Mouse (Mus musculus): Measurements from ENCODE around the gene Clip1. TPM values are rescaled to one million over a fixed set of nuclear protein-coding genes. Genes with fewer than 3 reads are reported as not detected.

Clip1 gene
- polyA plus RNA-seq, 1 experiment from 2014 or later, result 41.4 TPM

DNA sequence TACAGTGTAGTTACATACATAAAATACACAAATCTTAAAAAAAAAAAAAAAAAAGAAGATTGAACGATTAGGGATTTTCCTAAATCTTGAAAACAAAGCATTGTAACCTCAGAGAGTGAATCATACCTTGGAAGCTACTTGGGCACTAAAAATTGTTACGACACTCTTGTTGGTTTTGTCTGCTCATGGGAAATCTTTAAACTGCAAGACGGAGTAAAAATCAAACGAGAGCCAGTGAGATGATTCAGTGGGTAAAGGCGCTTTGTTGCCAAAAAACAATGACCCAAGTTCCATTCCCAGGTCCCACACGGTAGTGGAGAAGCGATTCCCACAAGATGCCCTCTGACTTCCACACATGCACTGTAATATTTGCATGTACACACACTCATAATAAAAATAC lies 11.8 kb upstream of the Clip1 start:
- Histone ChIP-seq H3K27ac (peak overlapping the region; percentile 48; the same call in 1 of the 2 replicates), H3K4me3 (replicated peaks) (no peak overlapping the region), H3K36me3 (peaks cover 18% of the 10 kb centered on the region), H3K4me2 (no peak overlapping the region), H3K4me1 (peaks cover 11% of the 10 kb centered on the region), H3K27me3 (replicated peaks) (no peaks in the 10 kb centered on the region), H3K9ac (no peak overlapping the region), H3K9me3 (no peaks in the 10 kb centered on the region)
- WGBS, result 87% methylated on average over 7 of the region's 7 CpGs
- ATAC-seq (ENCODE audit: insufficient read depth, low FRiP score, low read depth), result no peak

DNA sequence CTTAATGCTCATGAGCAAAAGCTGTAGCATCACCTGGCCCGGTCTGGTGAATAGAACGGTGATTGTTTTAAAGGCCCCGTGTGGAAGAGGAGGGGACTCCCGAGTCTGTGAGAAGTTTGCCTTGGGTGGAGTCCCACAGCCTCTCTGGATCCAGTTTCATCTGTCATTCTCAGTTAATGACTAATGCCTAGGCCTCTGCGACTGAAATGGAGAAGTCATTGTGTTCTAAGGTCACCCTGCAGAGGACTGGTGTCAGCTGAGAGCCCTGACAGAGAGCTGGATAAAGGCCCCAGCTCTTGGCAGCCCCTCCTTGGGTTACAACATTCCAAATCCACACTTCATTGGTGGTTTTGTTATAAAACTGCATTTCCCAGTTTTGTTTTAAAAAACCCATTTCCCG lies 10.1 kb upstream of the Clip1 start:
- WGBS, result 41% methylated on average over 6 of the region's 6 CpGs
- Histone ChIP-seq H3K9ac (no peak overlapping the region), H3K27ac (peak overlapping the region; percentile 37; the same call in 1 of the 2 replicates), H3K4me1 (peaks cover 3% of the 10 kb centered on the region; the same call in 1 of the 2 replicates), H3K4me3 (replicated peaks) (no peak overlapping the region), H3K36me3 (peaks cover 5% of the 10 kb centered on the region; the same call in 1 of the 2 replicates), H3K9me3 (no peaks in the 10 kb centered on the region), H3K4me2 (no peak overlapping the region), H3K27me3 (replicated peaks) (no peaks in the 10 kb centered on the region)
- ATAC-seq (ENCODE audit: insufficient read depth, low FRiP score, low read depth), result peak; percentile 63

DNA sequence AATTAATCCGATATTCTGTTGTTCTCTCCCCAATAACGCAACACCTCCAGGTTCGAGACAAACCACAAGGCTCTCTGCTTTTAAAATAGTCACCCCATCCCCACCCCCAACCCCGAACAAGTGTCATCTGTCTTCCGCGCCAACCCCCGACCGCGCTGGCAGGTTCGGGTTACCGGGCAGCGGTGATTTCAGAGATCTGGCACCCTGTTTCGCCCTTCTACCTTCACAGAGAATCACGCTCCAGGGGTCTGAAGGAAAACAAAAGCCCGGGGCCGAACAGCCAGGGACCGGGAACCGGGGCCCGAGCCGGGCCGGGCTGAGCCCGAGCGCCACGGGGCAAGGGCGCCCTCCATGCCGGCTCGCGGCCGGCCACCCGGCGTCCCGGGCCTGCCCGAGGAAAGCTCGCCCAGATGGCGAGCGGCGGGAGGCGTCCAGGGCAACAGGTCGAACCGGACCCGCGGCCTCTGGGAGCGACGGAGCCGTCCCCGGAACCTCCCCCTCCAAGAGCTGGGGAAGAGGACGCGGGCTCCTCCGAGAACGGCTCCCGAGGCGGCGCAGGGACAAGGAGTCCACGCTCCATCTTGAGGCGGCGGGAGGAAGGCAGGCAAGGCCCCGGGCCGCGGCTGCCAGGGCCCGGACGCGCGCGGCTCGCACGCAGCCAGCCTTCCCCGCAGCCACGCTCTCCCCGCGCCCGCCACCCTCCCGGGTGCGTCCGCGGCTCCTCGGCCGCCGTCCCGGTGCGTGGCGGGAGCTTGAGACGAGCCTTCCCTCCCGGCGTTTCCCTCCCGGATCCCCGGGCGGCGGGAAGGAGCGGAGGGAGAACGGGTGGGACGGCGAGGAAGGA lies 819 bp downstream of the Clip1 start:
- peak overlapping the region; percentile 85 for H3K9ac ChIP-seq
- no peaks in the 10 kb centered on the region for H3K27me3 ChIP-seq (replicated peaks)
- peak overlapping the region; percentile 85 for H3K4me2 ChIP-seq
- peak overlapping the region; percentile 90 for H3K4me3 ChIP-seq (replicated peaks)
- peak overlapping the region; percentile 90 for H3K27ac ChIP-seq
- H3K4me1 ChIP-seq, result peaks cover 22% of the 10 kb centered on the region
- no peaks in the 10 kb centered on the region for H3K9me3 ChIP-seq
- no peaks in the 10 kb centered on the region for H3K36me3 ChIP-seq
- WGBS, result under 1% methylated on average over 69 of the region's 92 CpGs
- ATAC-seq (ENCODE audit: insufficient read depth, low FRiP score, low read depth), result peak; percentile 61

DNA sequence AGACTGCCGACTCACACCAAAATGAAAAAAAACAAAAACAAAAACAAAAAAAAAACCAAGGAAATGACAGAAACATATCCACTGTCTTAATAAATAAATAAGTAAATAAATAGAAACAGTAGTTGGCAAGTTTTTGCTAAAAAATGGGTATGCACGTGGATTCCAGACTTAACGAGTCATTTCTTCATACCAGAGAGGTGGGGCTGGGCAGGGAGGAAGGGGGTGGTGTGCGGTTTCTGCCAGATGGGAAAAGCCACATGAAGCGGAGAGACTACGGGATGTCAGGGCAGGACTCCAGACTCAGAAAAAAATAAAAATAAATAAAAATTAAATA lies 1.4 kb downstream of the Clip1 start:
- 0 out of 2 replicates have a peak, but pooled peaks have one; percentile 3 for ATAC-seq (ENCODE audit: insufficient read depth, low FRiP score, low read depth)
- peak overlapping the region; percentile 85; the same call in 1 of the 2 replicates for H3K9ac ChIP-seq

DNA sequence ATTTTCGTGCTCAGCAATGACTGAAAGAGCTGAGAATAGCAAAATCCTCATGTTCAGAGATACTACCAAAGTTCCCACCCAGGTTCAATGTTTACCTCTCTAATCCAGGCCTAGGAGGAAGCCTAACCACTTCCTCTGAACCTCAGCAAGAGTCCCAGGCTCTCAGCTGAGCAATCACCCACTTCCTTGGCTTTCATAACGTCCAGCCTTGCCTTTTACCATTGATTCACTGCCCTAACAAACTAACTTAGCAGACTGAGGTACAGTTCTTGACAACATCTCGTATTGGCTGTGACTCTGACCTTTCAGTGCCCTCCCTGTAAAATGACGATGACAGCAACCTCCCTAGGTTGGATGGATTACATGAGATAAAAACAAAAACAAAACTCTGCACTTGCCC lies 2.0 kb downstream of the Clip1 start:
- H3K9ac ChIP-seq, result no peak overlapping the region
- peak overlapping the region; percentile 85 for H3K4me2 ChIP-seq
- no peaks in the 10 kb centered on the region for H3K36me3 ChIP-seq
- WGBS, result 28% methylated on average over 4 of the region's 4 CpGs
- H3K4me3 ChIP-seq (replicated peaks), result 0 out of 2 replicates have a peak overlapping the region, but pooled peaks have one; percentile 90
- peaks cover 22% of the 10 kb centered on the region for H3K4me1 ChIP-seq
- H3K27me3 ChIP-seq (replicated peaks), result no peaks in the 10 kb centered on the region
- H3K27ac ChIP-seq, result peak overlapping the region; percentile 37; the same call in 1 of the 2 replicates
- no peak for ATAC-seq (ENCODE audit: insufficient read depth, low FRiP score, low read depth)
- no peaks in the 10 kb centered on the region for H3K9me3 ChIP-seq

More for the DNA sequence above, 1.4 kb downstream of the Clip1 start:
- Histone ChIP-seq H3K4me3 (replicated peaks) (peak overlapping the region; percentile 90), H3K27me3 (replicated peaks) (no peaks in the 10 kb centered on the region), H3K9me3 (no peaks in the 10 kb centered on the region), H3K36me3 (no peaks in the 10 kb centered on the region), H3K27ac (no peak overlapping the region), H3K4me2 (peak overlapping the region; percentile 85), H3K4me1 (peaks cover 22% of the 10 kb centered on the region)
- WGBS, result 6% methylated on average over 6 of the region's 6 CpGs

DNA sequence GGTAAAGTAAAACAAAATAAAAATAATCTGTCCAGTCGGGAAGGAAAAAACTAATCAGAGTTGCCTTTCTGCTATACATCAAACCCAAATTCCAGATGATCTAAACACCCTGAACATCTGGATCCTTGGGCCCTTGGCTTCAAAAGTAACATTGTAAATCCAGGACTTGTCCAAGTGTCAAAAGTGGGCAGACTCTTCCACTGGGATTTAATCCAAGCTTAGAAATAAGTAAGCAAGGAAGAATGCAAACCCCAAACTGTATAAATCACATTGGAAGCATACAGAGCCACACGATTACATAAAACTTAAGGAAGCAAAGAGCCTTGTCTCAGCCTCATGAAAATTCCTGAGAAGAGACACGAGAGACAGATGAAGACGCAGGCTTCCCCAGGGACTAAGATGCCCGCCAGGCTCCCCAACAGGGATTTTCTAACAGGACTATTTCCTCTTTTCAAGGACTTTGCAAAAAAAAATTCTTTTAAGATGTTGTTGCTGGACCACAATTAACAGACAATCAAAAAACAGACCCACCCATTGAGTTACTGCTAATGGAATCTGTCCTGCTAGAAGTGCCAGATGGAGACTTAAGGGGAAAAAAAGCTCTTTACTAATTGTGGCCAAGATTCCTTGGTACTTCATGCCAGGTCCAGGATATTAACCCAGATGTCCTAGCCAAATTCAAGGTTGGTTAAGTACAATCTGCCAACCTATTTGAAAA lies 4.7 kb downstream of the Clip1 start:
- Histone ChIP-seq H3K4me2 (0 out of 2 replicates have a peak overlapping the region, but pooled peaks have one; percentile 13), H3K27me3 (replicated peaks) (no peaks in the 10 kb centered on the region), H3K36me3 (no peaks in the 10 kb centered on the region), H3K4me1 (peaks cover 17% of the 10 kb centered on the region), H3K9ac (no peak overlapping the region), H3K4me3 (replicated peaks) (no peak overlapping the region), H3K27ac (peak overlapping the region; percentile 61), H3K9me3 (no peaks in the 10 kb centered on the region)
- no peak for ATAC-seq (ENCODE audit: insufficient read depth, low FRiP score, low read depth)
- WGBS, result 28% methylated on average over 5 of the region's 5 CpGs

DNA sequence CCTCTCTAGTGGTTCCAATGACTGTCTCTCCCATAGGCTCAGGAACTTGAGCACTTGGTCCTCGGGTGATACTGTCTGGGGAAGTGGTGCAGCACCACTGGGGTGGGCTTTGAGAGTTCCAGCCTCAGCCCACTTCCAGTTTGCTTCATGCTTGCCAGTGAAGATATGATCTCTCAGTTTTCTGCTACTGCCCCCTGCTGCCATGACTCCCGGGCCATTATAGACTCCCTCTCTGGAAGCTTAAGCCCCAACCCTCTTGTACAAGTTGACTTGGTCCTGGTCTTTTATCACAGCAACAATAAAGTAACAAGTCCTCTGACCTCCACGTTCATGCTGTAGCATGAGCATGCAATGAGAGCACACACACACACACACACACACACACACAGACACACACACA lies 5.3 kb downstream of the Clip1 start:
- H3K9ac ChIP-seq, result no peak overlapping the region
- no peaks in the 10 kb centered on the region for H3K36me3 ChIP-seq
- no peaks in the 10 kb centered on the region for H3K27me3 ChIP-seq (replicated peaks)
- no peaks in the 10 kb centered on the region for H3K9me3 ChIP-seq
- no peak for ATAC-seq (ENCODE audit: insufficient read depth, low FRiP score, low read depth)
- no peak overlapping the region for H3K4me2 ChIP-seq
- peaks cover 17% of the 10 kb centered on the region for H3K4me1 ChIP-seq
- no peak overlapping the region for H3K27ac ChIP-seq
- WGBS, result 70% methylated on average over 3 of the region's 3 CpGs
- no peak overlapping the region for H3K4me3 ChIP-seq (replicated peaks)

DNA sequence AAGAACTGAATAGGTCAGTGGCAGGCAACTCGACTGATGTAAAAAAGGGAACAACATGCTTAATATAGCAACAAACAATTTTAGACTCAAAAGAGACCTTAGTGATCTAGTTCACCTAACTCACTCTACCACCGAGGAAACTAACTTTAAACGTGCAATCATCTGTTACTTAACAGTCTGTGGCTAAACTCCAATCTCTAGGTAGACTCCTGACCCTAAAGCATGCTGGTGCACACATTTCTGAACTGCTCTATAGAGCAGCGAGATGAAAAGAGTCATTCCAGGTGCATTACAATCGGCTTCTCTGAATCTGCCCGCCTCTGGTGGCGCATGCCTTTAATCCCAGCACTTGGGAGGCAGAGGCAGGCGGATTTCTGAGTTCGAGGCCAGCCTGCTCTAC lies 8.7 kb downstream of the Clip1 start:
- Histone ChIP-seq H3K9ac (no peak overlapping the region), H3K36me3 (no peaks in the 10 kb centered on the region), H3K27me3 (replicated peaks) (no peaks in the 10 kb centered on the region), H3K4me3 (replicated peaks) (no peak overlapping the region), H3K9me3 (no peaks in the 10 kb centered on the region), H3K4me2 (no peak overlapping the region), H3K27ac (no peak overlapping the region), H3K4me1 (peaks cover 12% of the 10 kb centered on the region)
- no peak for ATAC-seq (ENCODE audit: insufficient read depth, low FRiP score, low read depth)
- 81% methylated on average over 9 of the region's 9 CpGs for WGBS

DNA sequence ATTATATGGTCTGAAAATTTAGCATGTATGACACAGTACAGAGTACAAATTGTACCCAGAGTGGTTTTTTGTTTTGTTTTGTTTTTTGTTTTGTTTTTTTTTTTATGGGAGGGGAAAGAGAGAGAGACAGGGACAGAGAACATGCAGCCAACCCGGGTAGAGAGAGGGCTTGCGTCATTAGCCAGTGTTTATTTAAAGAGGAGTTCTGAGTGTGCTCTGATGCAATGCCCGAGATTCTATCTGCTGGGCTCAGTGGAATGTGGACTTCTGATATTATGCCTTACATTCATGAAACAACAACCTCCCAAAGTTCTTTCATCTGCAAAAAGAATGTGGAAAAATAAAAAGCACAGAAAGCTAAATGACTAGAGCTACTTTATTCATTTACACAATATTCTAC lies 9.2 kb downstream of the Clip1 start:
- no peak overlapping the region for H3K27ac ChIP-seq
- WGBS, result 12% methylated on average over 3 of the region's 3 CpGs
- ATAC-seq (ENCODE audit: insufficient read depth, low FRiP score, low read depth), result no peak
- peaks cover 14% of the 10 kb centered on the region for H3K4me1 ChIP-seq
- H3K9me3 ChIP-seq, result no peaks in the 10 kb centered on the region
- H3K9ac ChIP-seq, result no peak overlapping the region
- H3K27me3 ChIP-seq (replicated peaks), result no peaks in the 10 kb centered on the region
- no peak overlapping the region for H3K4me2 ChIP-seq
- no peak overlapping the region for H3K4me3 ChIP-seq (replicated peaks)
- no peaks in the 10 kb centered on the region for H3K36me3 ChIP-seq

DNA sequence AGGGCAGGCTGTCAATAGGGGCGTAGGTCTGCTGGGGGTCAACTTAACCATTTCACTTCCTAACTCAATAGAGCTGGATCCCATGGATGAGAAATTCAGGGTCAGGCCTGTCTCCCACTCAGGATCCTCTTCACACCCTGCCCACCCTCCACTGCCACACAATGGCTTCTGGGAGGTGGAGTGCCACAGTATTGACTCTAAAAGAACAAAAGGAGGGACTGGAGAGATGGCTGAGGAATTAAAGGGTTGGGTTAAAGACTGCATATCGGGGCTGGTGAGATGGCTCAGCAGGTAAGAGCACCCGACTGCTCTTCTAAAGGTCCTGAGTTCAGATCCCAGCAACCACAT lies 13.0 kb downstream of the Clip1 start:
- no peak overlapping the region for H3K4me2 ChIP-seq
- H3K9me3 ChIP-seq, result no peaks in the 10 kb centered on the region
- H3K4me1 ChIP-seq, result peaks cover 11% of the 10 kb centered on the region
- H3K27ac ChIP-seq, result no peak overlapping the region
- no peaks in the 10 kb centered on the region for H3K27me3 ChIP-seq (replicated peaks)
- H3K9ac ChIP-seq, result no peak overlapping the region
- no peak overlapping the region for H3K4me3 ChIP-seq (replicated peaks)
- no peak for ATAC-seq (ENCODE audit: insufficient read depth, low FRiP score, low read depth)
- no peaks in the 10 kb centered on the region for H3K36me3 ChIP-seq
- 71% methylated on average over 3 of the region's 3 CpGs for WGBS

DNA sequence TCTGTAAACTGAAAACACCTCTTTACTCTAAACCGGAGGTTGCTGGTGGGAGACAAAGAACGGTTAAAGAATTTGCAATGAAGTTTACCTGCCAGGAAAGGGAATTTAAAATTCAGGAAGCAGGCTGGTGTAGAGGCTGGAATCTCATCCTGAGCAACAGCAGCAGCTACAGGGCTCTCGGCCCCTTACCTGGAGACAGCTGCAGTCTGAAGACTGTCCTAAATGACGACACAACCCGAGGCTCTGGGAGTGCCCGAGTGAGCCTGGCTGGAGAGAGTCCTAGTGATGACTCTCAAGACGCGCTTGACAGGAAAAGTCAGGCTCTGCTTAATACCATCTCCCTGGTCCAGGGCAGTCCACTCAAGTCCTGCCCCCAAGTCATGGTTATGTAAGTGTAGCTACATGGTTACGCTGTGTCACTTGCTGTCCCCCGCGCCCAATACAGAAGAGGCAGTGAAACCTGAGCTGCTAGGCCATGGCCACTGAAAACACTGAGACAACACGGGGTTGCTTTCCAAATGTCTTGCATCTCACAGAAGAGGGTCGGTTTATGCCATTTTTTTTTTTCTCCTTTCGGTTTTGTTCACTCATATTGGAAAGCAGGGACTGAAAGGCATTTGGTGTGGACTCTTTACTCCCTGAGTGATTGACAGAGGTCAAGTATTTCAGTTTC lies 13.5 kb downstream of the Clip1 start:
- Histone ChIP-seq H3K4me3 (replicated peaks) (no peak overlapping the region), H3K27ac (peak overlapping the region; percentile 35; the same call in 1 of the 2 replicates), H3K9ac (no peak overlapping the region), H3K4me1 (peaks cover 11% of the 10 kb centered on the region), H3K27me3 (replicated peaks) (no peaks in the 10 kb centered on the region), H3K36me3 (no peaks in the 10 kb centered on the region), H3K4me2 (peak overlapping the region; percentile 8; the same call in 1 of the 2 replicates), H3K9me3 (no peaks in the 10 kb centered on the region)
- no peak for ATAC-seq (ENCODE audit: insufficient read depth, low FRiP score, low read depth)
- WGBS, result 40% methylated on average over 14 of the region's 14 CpGs

All from stomach, embryonic 15.5 days (tissue).